Mouse (Mus musculus) layer of hippocampus, postnatal 36 days (tissue): ENCODE measurements around the gene Pold1. TPM values are rescaled to one million over a fixed set of nuclear protein-coding genes. Genes with fewer than 3 reads are reported as not detected.

Source experiments
- DNase-seq, 2 experiments: peaks; one replicate each; pipeline ENCODE4 v3.0.0; 2022
- total RNA-seq, 2 experiments: library from RNA; stranded (reverse); gene quantifications; 2 replicates each; pipeline ENCODE4 v1.2.3; 2021

Pold1 gene
- total RNA-seq, 2 experiments from 2014 or later: 6.2 to 8.7 TPM

DNA sequence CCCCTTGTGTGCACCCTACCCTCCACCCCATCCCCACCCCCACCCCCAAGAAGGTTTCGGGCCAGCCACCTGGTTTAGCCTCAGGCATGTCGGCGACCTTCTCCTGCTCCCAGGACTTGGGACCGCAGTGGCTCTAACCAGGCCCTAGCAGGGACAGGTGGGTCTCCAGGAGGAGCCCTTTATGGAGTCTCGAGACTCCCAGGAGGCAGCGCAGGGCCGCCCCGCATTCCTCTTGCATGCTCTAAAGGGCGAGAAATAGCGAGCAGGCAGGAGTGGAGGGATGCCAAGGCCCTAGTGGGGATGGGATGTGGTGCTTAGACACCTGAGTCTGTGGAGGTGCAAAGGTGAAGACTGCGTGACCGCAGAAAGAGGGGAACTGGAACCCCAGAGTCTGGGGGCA is 24.1 kb downstream of the Pold1 start, which contains the start of gene Mybpc2:
TSS of gene Mybpc2 (minus strand) at position 155 of the 400 bp plus-strand sequence.
- no peak for DNase-seq

DNA sequence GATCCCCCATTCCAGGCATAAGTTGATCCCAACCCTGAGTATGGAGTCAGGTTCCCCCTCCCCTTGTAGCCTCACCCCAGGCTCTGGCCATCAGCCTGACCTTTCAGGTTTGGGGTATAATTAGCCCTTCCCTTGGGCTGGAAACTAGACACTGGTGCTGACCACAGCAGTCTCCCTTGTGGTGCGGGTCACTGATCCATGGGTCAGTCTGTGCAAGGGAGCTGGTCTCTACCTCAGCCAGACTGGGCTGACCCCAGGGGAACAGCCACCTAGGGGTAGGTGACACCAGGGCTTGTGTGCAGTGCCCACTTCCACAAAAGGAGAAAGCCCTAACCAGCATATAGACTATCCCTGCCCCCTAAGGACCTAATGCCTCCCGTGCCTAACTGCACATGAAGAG is 25.6 kb downstream of the Pold1 start:
- no peak for DNase-seq

DNA sequence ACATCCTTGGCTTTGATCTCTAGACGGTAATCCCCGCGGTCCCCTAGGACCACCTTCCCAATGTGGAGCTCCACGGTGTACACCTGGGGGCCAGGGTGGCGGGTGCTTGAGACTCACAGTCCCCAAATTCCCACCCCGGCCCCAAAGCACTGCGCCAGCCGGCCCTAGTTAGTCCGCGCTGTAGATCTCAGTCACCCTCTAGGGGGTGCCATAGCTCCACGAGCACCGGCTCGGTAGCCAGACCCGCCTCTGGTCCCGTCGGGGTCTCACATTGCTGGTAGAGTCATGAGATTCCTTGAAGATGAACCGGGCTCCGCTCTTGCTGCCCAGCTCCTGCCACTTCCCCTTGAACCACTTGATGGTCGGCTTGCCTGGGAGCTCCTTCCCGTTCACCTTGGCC is 26.9 kb downstream of the Pold1 start:
- DNase-seq: no peak

DNA sequence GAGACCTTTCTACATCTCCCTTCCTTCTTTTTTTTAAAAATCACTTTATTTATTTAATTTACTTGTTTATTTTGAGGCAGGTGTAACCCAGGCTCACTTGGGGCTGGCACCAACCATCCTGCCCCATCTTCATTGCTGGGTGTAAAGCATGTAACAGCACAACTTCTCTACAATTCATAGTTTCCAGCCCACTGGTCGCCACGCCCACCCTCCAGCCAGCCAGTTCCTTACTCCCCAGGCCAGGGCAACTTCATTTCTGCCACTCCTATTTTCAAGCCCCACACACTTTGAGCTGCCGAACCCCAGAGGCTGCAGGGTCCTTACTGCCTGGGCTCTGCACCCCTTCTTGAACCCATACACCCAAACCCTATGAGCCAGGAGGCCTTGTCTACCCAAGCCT is 27.7 kb downstream of the Pold1 start:
- DNase-seq: no peak

DNA sequence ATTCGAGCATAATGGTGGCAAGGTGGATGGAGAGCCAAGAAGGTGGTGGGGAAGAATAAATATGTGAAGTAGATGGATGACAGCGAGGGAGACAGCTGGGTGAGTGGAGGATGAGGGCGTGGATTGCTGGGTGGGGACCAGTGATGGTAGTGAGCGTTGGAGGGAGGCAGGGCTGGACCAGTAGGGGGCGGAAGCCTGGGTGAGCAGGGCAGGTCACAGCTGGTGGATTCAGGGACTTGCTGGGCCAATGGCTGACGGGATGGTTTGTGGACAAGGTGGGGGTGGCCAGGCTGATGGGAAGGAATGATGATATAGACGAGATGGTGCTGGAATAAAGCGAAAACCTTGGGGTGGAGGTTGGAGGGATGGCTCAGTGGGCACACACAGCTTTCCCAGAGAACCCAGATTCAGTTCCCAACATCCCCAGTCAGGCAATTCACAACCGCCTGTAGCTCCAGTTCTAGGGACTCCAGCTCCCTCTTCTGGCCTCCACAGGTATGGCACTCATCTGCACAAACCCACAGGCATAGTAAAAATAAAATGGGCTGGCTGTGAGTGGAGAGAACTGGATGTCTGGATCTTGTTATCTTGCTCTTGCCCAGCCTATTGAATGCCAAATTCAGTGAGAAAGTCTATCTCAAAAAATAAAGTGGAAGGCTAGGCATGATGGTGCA is 29.3 kb downstream of the Pold1 start:
- DNase-seq: no peak

DNA sequence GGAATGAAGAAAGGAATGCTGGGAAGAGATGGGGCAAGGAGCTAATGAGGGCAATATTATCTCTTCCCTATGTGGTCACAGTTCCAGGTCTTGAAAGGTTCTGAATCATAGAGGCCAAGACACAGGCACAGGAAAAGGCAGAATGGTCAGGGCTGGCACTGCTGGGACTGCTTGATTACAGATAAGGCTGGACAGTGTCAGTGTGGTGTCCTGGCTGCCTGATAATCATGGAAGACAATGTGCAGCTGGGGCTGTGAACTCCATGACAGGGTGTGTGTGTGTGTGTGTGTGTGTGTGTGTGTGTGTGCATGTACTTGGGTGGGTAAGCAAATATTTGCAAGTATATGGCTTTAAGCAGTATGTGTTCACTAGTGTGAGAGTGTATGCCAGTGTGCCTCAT is 41.2 kb downstream of the Pold1 start:
- DNase-seq: no peak

DNA sequence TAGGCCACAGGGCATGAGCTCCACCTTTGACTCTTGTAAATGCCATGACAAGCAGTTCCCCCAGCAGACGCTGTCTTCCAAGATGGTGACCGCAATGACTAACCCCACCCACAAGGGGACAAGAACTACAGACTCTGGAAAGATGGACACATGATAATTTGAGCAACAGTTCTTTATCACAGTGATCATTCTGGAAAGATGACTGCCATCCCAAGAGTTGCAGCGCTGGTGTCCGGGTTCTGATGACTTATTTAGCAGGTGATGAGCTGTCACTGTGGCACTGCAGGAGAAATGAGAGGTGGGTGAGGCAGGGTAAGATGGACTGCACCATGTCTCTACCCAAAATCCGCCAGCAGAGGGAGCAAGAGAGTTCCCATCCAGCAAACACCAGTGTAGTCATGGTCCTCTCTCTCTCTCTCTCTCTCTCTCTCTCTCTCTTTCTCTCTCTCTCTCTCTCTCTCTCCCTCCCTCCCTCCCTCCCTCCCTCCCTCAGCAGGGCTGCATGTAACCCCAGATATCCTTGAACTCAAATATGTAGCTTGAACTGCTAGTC is 47.0 kb downstream of the Pold1 start:
- peak; percentile 65 to 75 for DNase-seq

DNA sequence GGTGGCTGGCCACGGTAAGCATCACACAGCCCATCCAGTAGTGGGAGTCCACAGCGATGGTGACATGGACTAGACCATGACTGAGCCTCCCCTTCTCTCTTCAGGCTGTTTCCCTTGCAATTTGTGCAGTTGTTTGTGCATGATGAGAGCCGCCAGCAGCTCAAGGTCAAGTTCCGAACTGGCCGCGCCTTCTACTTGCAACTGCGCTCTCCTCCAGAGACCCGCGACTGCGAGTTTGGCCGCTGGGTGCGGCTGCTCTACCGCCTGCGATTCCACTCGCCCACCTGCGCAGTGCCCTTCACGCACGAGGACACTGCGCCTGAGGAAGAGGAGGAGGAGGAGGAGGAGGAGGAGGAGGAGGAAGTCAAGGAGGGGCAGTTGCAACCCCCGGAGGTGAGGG is 48.6 kb downstream of the Pold1 start:
- no peak for DNase-seq

DNA sequence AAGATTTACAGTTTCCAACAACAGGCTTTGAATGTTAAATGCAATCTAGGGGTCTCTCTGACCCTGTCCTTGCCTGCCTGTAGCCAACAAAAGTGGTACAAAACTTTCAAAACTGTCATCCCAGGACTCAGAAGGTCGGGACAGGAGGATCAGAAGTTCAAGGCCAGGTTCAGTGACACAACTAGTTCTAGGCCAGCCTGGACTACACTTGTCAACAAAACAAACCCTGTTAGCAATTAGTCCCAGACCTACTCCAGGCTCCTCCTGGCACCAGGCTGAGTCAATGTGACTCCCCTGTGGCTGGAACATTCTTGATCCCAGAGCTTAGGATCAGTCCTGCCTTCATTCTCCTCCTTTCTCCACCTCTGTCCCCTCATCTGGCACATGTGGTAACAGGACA is 49.7 kb downstream of the Pold1 start:
- no peak for DNase-seq

DNA sequence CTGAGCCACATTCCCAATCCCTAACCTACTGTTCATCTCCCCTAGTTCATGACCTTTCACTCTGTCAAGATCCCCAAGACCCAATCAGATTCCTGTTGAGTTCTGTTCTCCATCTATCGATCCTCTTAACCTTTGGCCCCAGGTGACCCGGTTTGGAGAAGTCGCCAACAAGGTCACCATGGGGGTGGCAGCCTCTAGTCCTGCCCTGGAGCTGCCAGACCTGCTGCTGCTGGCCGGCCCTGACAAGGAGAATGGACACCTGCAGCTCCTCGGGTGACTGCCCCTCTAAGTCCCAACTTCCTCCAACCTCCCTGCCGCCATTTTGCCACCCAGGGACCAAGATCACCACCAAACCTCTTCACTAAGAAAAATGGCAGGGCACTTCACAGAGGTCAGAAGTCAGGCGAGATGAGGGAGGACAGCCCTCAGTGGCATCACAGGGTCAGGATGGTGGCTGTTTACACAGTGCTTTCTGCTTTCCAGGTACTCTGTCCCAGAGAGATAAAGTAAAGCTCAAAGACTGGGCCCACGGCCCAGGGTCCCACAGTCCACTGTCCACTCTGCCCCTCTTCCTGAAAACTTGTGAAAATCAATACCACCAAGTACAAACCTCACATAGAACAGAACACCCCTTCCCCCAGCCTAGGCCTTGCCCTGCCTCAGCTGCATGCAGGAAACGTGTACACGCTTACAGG is 51.1 kb downstream of the Pold1 start:
- DNase-seq: no peak

DNA sequence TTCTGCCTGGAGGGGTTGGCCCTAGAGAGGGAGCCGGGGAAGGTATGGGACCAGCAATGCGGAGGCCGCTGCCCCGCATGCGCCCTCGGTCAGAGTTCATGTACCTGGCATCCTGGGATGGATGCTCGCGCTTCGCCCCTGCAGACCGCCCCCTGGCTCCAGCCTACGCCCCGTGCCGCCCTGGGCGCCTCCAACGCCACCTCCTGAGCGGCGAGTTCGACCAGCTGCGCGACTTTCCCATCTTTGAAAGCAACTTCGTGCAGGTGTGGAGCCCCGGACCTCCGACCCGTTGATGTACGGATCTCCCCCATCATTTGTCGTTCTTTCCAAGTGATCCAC is 51.9 kb downstream of the Pold1 start:
- DNase-seq: no peak

DNA sequence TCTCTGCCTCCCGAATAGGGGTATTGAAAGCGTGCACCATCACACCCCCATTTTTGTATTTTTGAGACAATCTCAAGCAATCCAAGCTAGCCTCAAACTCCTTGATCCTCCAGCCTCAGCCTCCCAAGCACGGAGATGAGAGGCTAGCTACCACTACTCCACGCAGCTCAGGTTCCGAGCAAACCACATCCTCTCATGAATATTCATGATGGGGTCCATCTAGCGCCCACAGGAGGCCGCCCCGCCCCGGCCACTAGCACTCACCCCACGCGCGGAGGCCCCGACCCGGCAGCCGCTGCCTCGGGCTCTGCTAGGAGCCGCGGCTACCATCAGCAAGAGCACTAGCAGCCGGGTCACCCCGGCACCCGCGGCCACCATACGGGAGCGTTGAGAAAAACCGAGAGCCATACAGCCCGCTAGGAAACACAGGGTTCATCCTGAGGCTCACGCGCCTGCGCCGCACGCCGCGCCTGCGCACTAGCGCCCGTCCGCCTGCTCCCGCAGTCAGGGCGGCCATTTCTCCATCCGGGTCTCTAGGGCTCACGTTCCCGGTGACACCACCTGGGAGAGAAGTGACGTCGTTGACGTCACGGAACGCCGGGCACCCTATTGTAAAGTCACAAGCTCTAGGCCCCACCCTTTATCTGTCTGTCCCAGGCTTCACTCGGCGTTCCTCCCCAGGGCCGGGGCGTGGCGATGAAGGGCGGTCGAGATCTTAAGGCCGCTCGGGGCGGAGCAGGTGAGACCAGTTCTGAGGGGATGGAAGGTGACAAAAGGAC is 52.5 kb downstream of the Pold1 start, which contains the start of the genes Emc10 and Fam71e1:
TSS of gene Emc10 (minus strand) at position 538 of the 779 bp plus-strand sequence.
TSS of gene Fam71e1 (plus strand) at position 590 of the 779 bp plus-strand sequence.
- peak; percentile 98 for DNase-seq

DNA sequence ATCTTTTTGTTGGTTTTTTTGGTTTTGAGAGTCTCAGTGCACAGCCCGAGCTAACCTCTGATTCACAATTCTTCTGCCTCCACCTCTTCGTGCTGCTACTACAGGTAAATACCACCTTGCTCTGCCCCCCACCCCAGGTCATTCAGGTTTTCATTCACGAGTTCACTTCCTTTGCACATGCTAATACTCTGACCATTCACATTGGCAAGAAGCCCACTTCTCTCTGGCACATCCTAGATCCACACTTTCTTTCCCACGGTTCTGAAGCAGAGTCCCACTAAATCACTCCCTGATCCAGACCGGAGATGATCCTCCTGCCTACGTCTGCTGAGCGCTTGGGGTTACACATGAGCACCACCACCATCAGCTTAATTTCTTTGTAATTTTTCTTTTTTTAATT is 53.6 kb downstream of the Pold1 start:
- no peak for DNase-seq

DNA sequence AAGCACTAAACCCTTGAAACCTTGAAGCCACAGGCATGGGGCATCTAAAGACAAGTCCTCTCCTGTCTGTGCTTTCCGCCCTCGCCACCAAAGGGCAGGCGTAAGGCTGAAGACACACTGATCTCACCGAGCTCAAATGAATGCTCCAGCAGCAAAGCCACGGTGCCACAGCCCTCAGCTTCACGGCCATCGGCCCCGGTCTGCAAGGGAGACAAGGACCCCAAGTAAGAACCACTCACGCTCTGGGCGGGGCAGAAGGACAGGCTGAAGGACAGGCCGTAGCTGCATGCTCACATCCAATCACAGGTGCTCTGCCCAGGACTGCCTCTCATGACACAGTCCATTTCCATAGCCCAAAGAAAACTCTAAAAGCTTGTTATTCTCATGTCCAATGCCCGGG is 54.0 kb downstream of the Pold1 start:
- no peak for DNase-seq

DNA sequence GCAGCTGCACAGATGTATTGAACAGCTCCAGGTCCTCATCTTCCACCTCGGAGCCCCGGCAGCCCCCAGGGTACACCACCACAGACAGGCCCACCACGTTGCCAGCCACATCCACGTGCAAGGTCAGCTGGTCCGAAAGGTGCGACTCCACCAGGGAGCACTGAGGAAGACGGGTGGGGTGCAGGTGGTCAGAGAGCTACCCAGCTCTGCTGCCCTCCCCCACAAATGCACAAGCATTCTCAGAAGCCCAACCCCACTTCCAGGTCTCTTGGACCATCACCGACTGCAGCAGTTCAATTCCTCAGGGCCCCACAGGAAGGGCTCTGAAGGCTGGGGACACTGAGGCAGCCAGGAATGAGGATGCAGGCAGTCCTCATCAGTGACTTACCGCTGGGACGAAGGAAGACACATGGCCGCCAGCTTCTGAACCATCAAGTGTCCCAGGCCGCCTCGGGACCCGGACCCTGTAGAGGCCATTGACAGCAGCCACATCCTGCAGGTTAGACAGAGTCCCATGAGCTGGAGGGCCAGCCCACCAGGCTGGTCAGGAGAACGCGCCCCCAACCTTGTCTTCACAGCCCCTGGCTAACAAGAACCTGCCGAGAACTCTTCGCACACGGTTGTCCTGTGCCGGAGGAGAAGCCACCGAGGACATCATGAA is 56.4 kb downstream of the Pold1 start:
- DNase-seq: no peak

DNA sequence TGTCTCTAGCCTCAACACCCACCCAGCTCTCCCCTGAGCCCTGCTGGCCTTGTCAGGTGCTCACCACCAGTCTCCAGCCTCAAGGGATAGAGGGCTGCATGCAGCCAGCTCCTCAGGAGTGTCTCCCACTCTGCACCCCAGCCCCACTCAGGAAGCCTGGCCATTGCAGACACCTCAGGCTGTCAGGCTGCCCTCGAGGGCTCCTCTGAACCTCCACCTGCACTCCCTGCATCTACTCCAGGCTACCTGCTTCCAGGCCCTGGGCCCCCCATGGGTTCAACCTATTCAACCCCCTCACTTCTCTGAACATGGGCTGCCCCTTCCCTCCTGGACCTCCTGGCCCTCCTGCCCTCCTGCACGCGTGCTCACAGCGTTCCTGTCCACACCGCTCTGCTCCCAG is 57.3 kb downstream of the Pold1 start:
- no peak for DNase-seq

DNA sequence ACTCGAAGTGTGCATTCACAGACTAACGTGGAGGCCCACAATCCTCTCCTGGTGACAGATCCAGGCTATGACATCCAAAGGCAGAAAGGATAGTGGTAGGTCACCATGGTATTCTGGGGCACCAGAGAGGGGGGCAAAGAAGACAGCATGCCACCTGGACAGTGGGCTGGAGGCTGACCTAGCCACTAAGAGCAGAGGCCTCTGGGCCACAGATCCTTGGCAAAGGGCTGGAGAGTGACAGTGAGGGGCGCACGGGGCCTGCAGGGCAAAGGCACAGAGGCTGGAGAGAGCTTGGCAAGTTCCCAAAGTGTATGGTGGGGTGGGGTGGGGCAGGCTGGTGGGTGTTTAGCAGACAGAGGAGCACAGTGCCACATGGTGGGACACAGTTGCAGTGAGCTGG is 58.4 kb downstream of the Pold1 start:
- DNase-seq: no peak

DNA sequence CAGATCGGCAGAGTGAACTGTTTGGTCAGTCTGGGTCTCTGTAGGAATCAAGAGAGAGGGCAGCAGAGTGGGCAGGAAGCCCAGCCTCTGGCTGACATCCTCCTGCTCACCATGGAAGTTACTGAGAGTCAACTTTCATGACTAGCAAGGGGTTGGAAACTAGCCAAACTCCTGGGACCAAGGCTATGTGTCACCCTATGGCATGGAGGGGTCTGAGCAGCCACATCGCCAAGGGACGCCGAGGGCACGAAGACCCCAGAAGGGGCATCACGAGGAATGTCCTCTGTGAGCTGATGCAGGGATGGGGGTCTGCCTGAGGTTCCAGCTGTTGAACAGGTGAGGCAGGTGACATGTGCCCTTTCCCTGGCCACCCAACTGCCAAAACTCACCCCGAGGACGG is 60.1 kb downstream of the Pold1 start:
- DNase-seq: no peak

DNA sequence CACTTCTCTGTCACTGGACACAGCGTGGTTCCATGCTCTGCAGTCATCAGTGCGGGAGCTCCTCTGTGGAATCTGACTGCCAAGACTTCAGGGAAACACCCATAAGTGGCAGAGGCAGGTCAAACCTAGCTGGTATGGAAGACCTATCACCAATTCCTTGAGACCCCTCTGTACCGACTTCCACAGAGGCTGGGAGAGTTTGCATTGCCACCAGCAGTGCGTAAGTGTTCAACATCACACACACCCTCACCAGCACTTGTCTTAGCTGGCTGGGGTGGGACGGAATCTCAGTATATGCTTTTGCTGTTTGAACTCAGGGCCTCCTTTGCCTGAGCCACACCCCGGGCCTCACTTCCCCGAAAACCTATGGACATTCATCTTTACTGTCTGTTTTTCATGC is 60.7 kb downstream of the Pold1 start:
- DNase-seq: no peak

DNA sequence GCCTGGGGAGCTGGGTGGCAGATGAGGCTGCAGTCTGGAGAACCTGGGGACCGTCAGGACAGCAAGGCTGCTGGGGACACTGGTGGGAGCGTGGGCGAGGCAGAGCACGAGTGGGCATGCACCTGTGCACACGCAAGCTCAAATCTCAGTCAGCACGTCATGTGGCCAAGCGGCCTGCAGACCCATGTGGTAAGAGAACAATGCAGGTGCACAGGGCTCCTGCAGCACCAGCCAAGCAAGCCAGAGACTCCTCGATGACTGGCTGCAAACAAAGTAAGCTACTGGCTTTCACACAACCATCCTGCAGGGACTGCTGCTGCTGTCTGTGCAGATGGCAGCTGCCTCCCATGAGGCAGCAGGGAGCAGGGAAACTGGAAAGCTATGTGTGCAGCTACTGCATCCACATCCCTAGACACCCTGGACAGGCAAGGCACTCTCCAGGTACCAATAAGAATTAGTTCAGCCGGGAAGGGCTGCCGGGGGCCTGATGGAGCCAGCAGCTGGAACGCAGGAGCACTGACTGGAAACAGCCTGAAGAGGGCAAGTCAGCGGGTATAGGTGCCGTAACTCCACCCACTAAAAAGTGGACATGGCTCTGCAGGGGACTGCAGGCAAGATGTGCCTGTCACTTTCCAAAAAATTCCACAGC is 61.6 kb downstream of the Pold1 start:
- peak in 1 of 2 experiments; percentile 38 for DNase-seq

DNA sequence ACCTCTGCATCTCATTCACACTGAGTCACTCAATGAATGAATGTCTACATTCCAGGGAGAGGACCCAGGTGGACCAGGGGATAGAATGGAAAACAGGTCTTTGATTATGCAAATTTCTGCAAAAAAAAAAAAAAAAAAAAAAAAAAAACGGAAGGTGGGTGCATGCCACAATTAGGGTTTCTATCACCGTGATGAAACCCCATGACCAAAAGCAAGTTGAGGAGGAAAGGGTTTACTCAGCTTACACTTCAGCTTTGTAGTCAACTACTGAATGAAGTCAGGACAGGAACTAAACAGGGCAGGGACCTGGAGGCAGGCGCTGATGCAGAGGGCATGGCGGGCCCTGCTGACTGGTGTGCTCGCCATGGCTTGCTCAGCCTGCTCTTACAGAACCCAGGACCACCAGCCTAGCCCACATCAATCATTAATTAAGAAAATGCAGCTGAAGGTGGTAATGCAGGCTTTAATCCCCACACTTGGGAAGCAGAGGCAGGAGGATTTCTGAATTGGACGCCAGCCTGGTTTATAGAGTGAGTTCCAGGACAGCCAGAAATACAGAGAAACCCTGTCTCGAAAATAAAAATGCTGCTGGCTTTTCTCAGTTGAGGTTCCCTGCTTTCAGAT is 63.0 kb downstream of the Pold1 start:
- no peak for DNase-seq
